Mouse (Mus musculus) liver, embryonic 14.5 days (tissue): ENCODE data around the gene Synpo2l. TPM values are rescaled to one million over a fixed set of nuclear protein-coding genes. Genes with fewer than 3 reads are reported as not detected.
A peak's percentile ranks its signal among the peaks of the same experiment; 100 is the strongest.

Experiments used
- ATAC-seq: fragments of 200-750 bp; cut with Nextera tagmentation; 2 replicates; pipeline ENCODE4 v1.8.0; 2017; ENCODE audit warnings: moderate number of reproducible peaks, mild to moderate bottlenecking, moderate library complexity; ENCODE audit not compliant: insufficient read depth
- DNase-seq, 3 experiments: peaks; one replicate each; pipeline ENCODE4 v3.0.0-alpha.2; 2012 to 2013; ENCODE audit warnings: low read depth in 3 of 3, low spot score in 3 of 3
- H3K27ac ChIP-seq: fragments of 300-500 bp; sonication (generic); 2 replicates; pipeline ENCODE4 v1.5.1; 2014; ENCODE audit warnings: moderate library complexity, mild to moderate bottlenecking, control low read depth, inconsistent platforms
- H3K27me3 ChIP-seq: fragments of 300-500 bp; sonication (generic); 2 replicates; pipeline ENCODE4 v1.6.1; 2014; ENCODE audit warnings: mild to moderate bottlenecking, low read length, moderate library complexity; ENCODE audit not compliant: control insufficient read depth, insufficient read depth
- H3K36me3 ChIP-seq: fragments of 300-500 bp; sonication (generic); replicated peaks from 2 replicates; pipeline ENCODE4 v1.6.1; 2014; ENCODE audit warnings: low read depth; ENCODE audit not compliant: control insufficient read depth, insufficient read depth
- H3K4me1 ChIP-seq, 2 experiments: fragments of 200-500 bp in 1 of 2; fragments of 300-500 bp in 1 of 2; sonication (generic) in 1 of 2; replicated peaks; 2 replicates each; pipeline ENCODE4 v1.6.1; 2012 to 2014; ENCODE audit warnings: antibody characterized with exemption in 1 of 2, inconsistent platforms in 1 of 2, low read length in 1 of 2; ENCODE audit not compliant: control insufficient read depth in 2 of 2, insufficient read depth in 2 of 2
- H3K4me2 ChIP-seq: fragments of 300-500 bp; sonication (generic); 2 replicates; pipeline ENCODE4 v1.6.1; 2014; ENCODE audit warnings: low read depth, mild to moderate bottlenecking, control low read depth, moderate library complexity
- H3K4me3 ChIP-seq, 2 experiments: fragments of 200-500 bp in 1 of 2; fragments of 300-500 bp in 1 of 2; sonication (generic) in 1 of 2; 2 replicates each; pipeline ENCODE4 v1.5.1; 2012 to 2014; ENCODE audit warnings: low read depth in 2 of 2, low read length in 2 of 2, mild to moderate bottlenecking in 2 of 2, control low read depth in 1 of 2, inconsistent platforms in 1 of 2, moderate library complexity in 1 of 2; ENCODE audit not compliant: insufficient read depth in 1 of 2
- H3K9ac ChIP-seq: fragments of 300-500 bp; sonication (generic); replicated peaks from 2 replicates; pipeline ENCODE4 v1.6.1; 2014; ENCODE audit warnings: mild to moderate bottlenecking, control low read depth, moderate library complexity
- H3K9me3 ChIP-seq: fragments of 300-500 bp; sonication (generic); 2 replicates; pipeline ENCODE4 v1.6.1; 2016; ENCODE audit warnings: low read length, mixed read lengths; ENCODE audit not compliant: control insufficient read depth
- CTCF ChIP-seq: IDR thresholded peaks from 2 replicates; pipeline ENCODE4 v1.5.1; 2016; ENCODE audit warnings: antibody characterized with exemption, low read depth, control low read depth
- EP300 ChIP-seq: IDR thresholded peaks from 2 replicates; pipeline ENCODE4 v1.6.1; 2016; ENCODE audit warnings: antibody characterized with exemption, low read depth
- WGBS: fragments of 180-500 bp; shearing (Covaris S2); extraction: QIAGEN DNeasy Blood & Tissue Kit; methylation state at CpG from one replicate; pipeline ENCODE4 v1.1.7; 2014; ENCODE audit not compliant: insufficient replicate concordance; 5-methylcytosine and 5-hydroxymethylcytosine counted together
- polyA plus RNA-seq, 2 experiments: library from polyadenylated mRNA; depleted of rRNA in 1 of 2; stranded (reverse) in 1 of 2; unstranded in 1 of 2; fragments of >200 nt; fragmentation: Nextera tagmentation in 1 of 2; extraction: Ambion mirVana in 1 of 2; gene quantifications; 2 replicates each; pipeline versions ENCODE4 v1.2.1 to v1.2.3; 2012 to 2014

The Synpo2l gene
- polyA plus RNA-seq, 2 experiments, result 0.02 TPM; not detected in 1

DNA sequence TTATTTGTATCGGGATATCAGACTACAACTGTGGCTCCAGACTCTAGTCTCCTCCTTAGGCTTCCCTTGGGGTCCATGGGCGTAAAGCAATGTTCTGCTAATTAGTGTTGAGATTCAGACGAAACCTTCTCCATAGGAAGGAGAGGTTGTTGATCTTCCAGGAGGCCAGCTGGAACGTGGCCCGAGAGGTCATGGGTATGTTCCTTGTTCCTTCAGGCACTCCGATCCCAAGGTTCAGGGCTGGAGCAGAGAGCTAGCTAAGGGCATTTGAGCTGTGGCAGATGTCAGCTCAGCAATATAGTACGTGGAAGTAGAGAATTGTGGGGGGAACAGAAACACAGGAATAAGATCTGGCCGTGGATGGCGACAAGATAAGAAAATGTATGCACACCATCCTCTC is 12.4 kb downstream of the Synpo2l start:
- no peak for TF ChIP-seq EP300
- no peak for TF ChIP-seq CTCF
- Histone ChIP-seq H3K4me3 (no peak overlapping the region), H3K27me3 (no peaks in the 10 kb centered on the region), H3K27ac (no peak overlapping the region), H3K9me3 (no peaks in the 10 kb centered on the region), H3K36me3 (no peaks in the 10 kb centered on the region), H3K4me2 (no peak overlapping the region), H3K4me1 (0 out of 4 replicates have a peak, but pooled peaks cover 0 to 2% of the 10 kb centered on the region in 2 experiments), H3K9ac (no peak overlapping the region)
- 68% methylated on average over 9 of the region's 9 CpGs for WGBS
- ATAC-seq, result no peak
- no peak for DNase-seq

DNA sequence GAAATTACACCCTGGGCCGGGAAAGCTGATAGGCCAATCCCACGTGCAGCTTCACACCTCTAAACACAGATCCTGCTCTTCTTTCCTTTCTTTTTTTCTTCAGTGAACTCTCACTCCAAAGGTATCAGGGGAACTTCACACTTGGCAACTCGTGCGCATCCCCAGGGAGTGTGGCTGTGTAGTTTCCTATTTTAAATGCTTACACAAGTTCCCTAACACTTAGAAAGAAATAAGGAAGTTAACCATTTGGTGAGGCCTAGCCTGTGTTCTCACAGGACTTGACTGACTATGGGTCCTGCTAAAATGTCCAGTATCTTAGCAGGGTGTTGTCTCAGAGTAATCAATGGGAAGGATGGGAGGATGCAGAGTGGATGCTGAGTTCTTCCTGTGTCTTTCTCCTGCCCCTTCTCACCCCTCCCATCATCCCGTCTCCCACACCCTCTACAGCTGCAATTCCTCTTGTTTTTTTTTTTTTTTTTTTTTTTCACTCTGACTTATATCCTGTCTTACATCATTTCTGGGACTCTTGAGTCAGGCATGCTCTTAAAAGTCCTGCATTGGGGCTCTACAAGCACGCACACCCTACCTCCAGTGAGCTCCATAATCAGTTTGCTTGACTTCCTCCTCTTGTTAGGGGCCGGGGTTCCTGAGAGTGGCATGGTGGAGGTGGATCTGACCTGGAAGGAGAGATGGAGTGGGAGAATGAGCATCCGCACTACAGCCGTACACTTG is 13.3 kb downstream of the Synpo2l start:
- ATAC-seq (no peak), DNase-seq (no peak)
- Histone ChIP-seq H3K36me3 (no peaks in the 10 kb centered on the region), H3K4me3 (no peak overlapping the region), H3K4me2 (no peak overlapping the region), H3K9me3 (no peaks in the 10 kb centered on the region), H3K27me3 (no peaks in the 10 kb centered on the region), H3K27ac (no peak overlapping the region), H3K4me1 (no peaks in the 10 kb centered on the region), H3K9ac (no peak overlapping the region)
- 54% methylated on average over 9 of the region's 9 CpGs for WGBS
- TF ChIP-seq CTCF (no peak), EP300 (no peak)

DNA sequence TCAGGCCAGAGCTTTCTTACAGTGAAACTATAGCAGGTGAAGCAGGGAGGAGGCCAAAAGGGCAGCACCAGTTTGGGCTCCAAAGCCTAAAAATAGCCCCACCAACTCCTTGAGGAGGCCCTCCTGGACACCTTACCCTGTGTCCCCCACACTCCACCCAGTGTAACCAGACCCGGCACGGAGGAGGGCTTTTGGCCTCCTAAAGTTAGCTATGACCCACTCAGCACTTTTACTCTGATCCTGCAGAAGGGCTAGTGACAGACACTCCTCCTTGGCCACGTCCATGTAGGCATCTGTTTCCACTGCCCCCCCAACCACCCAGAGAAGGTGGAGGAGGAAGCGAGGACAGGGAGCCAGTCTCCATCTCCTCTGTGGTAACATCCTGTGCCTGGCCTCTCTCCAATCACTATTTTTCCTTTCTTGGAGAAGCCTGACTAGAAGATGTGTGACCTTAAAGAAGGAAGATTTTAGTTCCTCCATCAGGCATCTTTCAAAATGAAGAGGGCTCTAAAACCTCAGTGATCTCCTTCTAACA is 16.4 kb downstream of the Synpo2l start:
- 49% methylated on average over 4 of the region's 4 CpGs for WGBS
- ATAC-seq, result no peak
- TF ChIP-seq CTCF (no peak), EP300 (no peak)
- H3K27me3 ChIP-seq, result no peaks in the 10 kb centered on the region
- no peaks in the 10 kb centered on the region for H3K9me3 ChIP-seq
- no peak overlapping the region for H3K4me2 ChIP-seq
- no peak overlapping the region for H3K4me3 ChIP-seq
- no peaks in the 10 kb centered on the region for H3K36me3 ChIP-seq
- H3K27ac ChIP-seq, result no peak overlapping the region
- DNase-seq, result no peak
- H3K9ac ChIP-seq, result no peak overlapping the region
- H3K4me1 ChIP-seq, result no peaks in the 10 kb centered on the region

DNA sequence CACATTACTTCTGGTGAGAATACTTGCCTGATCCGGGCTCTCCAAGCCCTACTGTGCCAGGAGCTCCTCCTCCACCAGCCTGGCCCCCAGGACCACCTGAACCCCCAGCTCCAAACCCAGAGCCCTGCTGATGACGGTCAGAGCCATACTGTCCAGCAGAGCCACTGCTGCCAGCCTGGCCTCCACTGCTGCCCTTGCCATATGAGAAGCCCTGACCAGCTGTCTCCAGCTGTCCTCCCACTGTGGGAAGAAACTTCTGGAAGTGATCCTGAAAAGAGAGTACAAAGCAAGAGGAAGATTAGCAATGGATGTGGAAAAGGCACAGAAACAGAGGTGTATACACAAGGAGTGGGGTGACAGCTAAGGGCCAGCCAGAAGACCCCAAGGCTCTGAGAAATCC is 17.2 kb downstream of the Synpo2l start:
- ATAC-seq, result no peak
- no peaks in the 10 kb centered on the region for H3K4me1 ChIP-seq
- no peaks in the 10 kb centered on the region for H3K9me3 ChIP-seq
- H3K36me3 ChIP-seq, result no peaks in the 10 kb centered on the region
- no peak overlapping the region for H3K9ac ChIP-seq
- TF ChIP-seq EP300 (no peak), CTCF (no peak)
- H3K4me2 ChIP-seq, result no peak overlapping the region
- no peak overlapping the region for H3K4me3 ChIP-seq
- 57% methylated on average over 2 of the region's 2 CpGs for WGBS
- no peak overlapping the region for H3K27ac ChIP-seq
- H3K27me3 ChIP-seq, result no peaks in the 10 kb centered on the region
- no peak for DNase-seq

DNA sequence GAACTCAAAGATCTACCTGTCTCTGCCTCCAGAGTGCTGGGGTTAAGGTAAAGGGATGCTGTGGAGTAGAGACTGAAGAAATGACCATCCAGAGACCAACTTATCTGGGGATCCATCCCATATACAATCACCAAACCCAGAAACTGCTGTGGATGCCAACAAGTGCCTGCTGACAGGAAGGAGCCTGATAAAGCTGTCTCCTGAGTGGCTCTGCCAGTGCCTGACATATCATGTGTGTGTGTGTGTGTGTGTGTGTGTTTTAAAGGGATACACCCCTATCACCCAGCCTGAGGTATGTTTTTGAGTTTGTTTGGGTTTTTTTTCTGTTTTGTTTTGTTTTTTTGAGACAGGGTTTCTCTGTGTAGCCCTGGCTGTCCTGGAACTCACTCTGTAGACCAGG is 21.8 kb downstream of the Synpo2l start:
- H3K4me3 ChIP-seq, result no peak overlapping the region
- no peak overlapping the region for H3K4me2 ChIP-seq
- 0 out of 2 replicates have a peak, but pooled peaks have one; percentile 12 for TF ChIP-seq EP300
- TF ChIP-seq CTCF, result no peak
- no peaks in the 10 kb centered on the region for H3K27me3 ChIP-seq
- DNase-seq (no peak), ATAC-seq (peak; percentile 38; the same call in 1 of the 2 replicates)
- H3K36me3 ChIP-seq, result no peaks in the 10 kb centered on the region
- no peaks in the 10 kb centered on the region for H3K9me3 ChIP-seq
- H3K9ac ChIP-seq, result no peak overlapping the region
- H3K27ac ChIP-seq, result no peak overlapping the region
- peaks cover 8% of the 10 kb centered on the region in 2 experiments; a peak in 2 of 4 replicates for H3K4me1 ChIP-seq
